Mouse (Mus musculus) c-Kit-negative CD71-positive TER-119-positive erythroid progenitor cells, embryonic 14.5 days (primary cell): ENCODE measurements at regions not wholly inside any gene's neighbourhood (a gene's known extent, or its start where the extent isn't known, plus 50 kb on each side); places are given as distances from the start of the nearest gene placed in this dataset.
A peak's percentile ranks its signal among the peaks of the same experiment; 100 is the strongest.

ENCODE experiments used
- DNase-seq: peaks from one replicate; pipeline ENCODE4 v3.0.0-alpha.2; 2013; ENCODE audit warnings: low read depth, low spot score

- no peak for DNase-seq
These were observed 118.7 kb upstream of the Tmem45b start for GRCm38 (mm10) chr9:31582947-31583346.

- no peak for DNase-seq
These were observed 114.4 kb upstream of the Tmem45b start for GRCm38 (mm10) chr9:31578506-31579173.

GRCm38 (mm10) chr9:31577066-31577465 lies 112.8 kb upstream of the Tmem45b start:
- no peak for DNase-seq

GRCm38 (mm10) chr9:31567029-31567428 lies 102.8 kb upstream of the Tmem45b start:
- no peak for DNase-seq

- DNase-seq, result no peak
These were observed 102.2 kb upstream of the Tmem45b start for GRCm38 (mm10) chr9:31566257-31567007.

- no peak for DNase-seq
These were observed 100.9 kb upstream of the Tmem45b start for GRCm38 (mm10) chr9:31564996-31565773.

GRCm38 (mm10) chr9:31563541-31563940 lies 99.3 kb upstream of the Tmem45b start:
- no peak for DNase-seq

GRCm38 (mm10) chr9:31560226-31560556 lies 95.9 kb upstream of the Tmem45b start:
- no peak for DNase-seq

GRCm38 (mm10) chr9:31559506-31560225 lies 95.4 kb upstream of the Tmem45b start:
- DNase-seq, result no peak

GRCm38 (mm10) chr9:31543691-31544052 lies 79.4 kb upstream of the Tmem45b start:
- DNase-seq, result no peak

GRCm38 (mm10) chr9:31542909-31543690 lies 78.8 kb upstream of the Tmem45b start:
- DNase-seq, result peak; percentile 27

GRCm38 (mm10) chr9:31541615-31542191 lies 77.4 kb upstream of the Tmem45b start:
- DNase-seq, result no peak

- no peak for DNase-seq
These were observed 74.4 kb upstream of the Tmem45b start for GRCm38 (mm10) chr9:31538458-31539210.

GRCm38 (mm10) chr9:31529021-31529420 lies 64.8 kb upstream of the Tmem45b start:
- DNase-seq, result no peak

GRCm38 (mm10) chr9:31527216-31527615 lies 63.0 kb upstream of the Tmem45b start:
- no peak for DNase-seq
